Mouse (Mus musculus): ENCODE results near the gene Paqr7. TPM values are rescaled to one million over a fixed set of nuclear protein-coding genes. Genes with fewer than 3 reads are reported as not detected.

Paqr7 gene
- polyA plus RNA-seq, 1 experiment from 2014 or later: 2.2 TPM

DNA sequence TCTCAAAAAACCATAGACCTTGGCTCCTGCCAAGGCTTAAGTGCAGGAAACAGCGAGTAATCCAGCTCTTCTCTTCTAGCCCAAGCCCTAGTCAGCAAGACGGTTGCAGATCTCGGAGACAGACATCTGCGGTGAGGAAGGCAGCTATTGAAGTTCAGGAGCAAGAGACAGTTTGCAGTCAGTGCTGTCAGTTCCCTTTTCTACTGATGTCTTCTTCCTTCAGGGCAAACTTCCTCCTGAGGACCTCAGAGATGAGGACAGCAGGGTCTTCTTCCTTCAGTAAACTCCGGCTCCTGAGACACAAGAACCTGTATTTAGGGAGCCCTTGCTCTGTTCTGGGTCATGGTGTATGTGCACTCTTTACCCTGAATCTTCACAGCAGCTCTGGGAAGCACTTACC, 29.7 kb downstream of the Paqr7 start:
- Histone ChIP-seq H3K4me1 (ENCODE audit: control insufficient read depth, insufficient read depth, low read length) (no peaks in the 10 kb centered on the region), H3K36me3 (ENCODE audit: control insufficient read depth, insufficient read depth, low read length) (peaks cover 18% of the 10 kb centered on the region), H3K4me2 (ENCODE audit: low read depth) (no peak overlapping the region), H3K4me3 (ENCODE audit: low read depth, low read length) (no peak overlapping the region), H3K27me3 (ENCODE audit: control insufficient read depth, insufficient read depth, low read length) (no peaks in the 10 kb centered on the region), H3K27ac (ENCODE audit: low read depth, low read length) (no peak overlapping the region), H3K9me3 (ENCODE audit: control insufficient read depth, low read length) (no peaks in the 10 kb centered on the region), H3K9ac (ENCODE audit: low read length) (no peak overlapping the region)
- no peak for DNase-seq (ENCODE audit: low spot score)
- ATAC-seq (ENCODE audit: insufficient read depth, low FRiP score, low TSS enrichment): no peak
- WGBS: 89% methylated on average over 5 of the region's 5 CpGs

DNA sequence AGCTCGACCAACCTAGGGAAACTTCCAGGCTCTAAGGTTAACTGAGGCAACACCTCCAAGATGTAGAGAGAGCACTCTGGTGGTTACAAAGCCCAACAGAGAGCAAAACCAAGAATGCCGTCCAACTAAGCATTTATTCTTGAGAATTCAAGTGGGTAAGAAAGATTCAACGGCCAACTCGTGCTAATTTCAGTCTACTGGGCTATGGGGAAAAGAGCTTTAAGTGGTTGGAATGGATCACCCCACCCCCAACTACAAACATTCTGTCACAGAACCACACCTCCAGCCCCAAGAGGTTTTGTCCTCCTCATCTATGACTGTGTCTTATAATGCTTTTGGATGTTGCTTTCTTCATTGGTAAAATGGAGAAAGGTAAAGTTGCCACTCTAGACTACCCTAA, 36.4 kb downstream of the Paqr7 start:
- WGBS: 90% methylated on average over 4 of the region's 4 CpGs
- no peak overlapping the region for H3K4me3 ChIP-seq (ENCODE audit: low read depth, low read length)
- H3K27me3 ChIP-seq (ENCODE audit: control insufficient read depth, insufficient read depth, low read length): no peaks in the 10 kb centered on the region
- no peak overlapping the region for H3K4me2 ChIP-seq (ENCODE audit: low read depth)
- no peak overlapping the region for H3K27ac ChIP-seq (ENCODE audit: low read depth, low read length)
- no peak for ATAC-seq (ENCODE audit: insufficient read depth, low FRiP score, low TSS enrichment)
- no peak for DNase-seq (ENCODE audit: low spot score)
- H3K9ac ChIP-seq (ENCODE audit: low read length): no peak overlapping the region
- no peaks in the 10 kb centered on the region for H3K9me3 ChIP-seq (ENCODE audit: control insufficient read depth, low read length)
- H3K4me1 ChIP-seq (ENCODE audit: control insufficient read depth, insufficient read depth, low read length): peaks cover 9% of the 10 kb centered on the region
- H3K36me3 ChIP-seq (ENCODE audit: control insufficient read depth, insufficient read depth, low read length): peaks cover 9% of the 10 kb centered on the region

DNA sequence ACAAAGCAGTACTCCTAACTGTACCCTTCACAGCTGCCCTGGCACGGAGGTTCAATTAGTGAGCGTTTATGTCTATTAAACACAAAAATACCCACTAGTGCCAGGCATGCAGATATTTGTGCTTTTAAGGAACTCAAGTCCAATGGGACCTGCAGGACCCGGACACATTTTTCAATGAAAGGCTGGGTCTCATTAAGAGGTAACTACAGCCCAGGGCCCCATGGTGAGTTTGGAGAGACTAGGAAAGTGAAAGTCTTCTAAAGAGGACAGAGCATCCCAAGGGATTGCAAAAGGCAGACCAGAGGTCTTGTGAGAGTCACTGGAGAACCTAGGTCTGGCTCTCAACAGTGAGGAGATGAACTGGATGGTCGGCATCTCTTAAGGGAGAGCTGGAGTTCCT, 36.9 kb downstream of the Paqr7 start:
- no peak overlapping the region for H3K9ac ChIP-seq (ENCODE audit: low read length)
- no peak for ATAC-seq (ENCODE audit: insufficient read depth, low FRiP score, low TSS enrichment)

DNA sequence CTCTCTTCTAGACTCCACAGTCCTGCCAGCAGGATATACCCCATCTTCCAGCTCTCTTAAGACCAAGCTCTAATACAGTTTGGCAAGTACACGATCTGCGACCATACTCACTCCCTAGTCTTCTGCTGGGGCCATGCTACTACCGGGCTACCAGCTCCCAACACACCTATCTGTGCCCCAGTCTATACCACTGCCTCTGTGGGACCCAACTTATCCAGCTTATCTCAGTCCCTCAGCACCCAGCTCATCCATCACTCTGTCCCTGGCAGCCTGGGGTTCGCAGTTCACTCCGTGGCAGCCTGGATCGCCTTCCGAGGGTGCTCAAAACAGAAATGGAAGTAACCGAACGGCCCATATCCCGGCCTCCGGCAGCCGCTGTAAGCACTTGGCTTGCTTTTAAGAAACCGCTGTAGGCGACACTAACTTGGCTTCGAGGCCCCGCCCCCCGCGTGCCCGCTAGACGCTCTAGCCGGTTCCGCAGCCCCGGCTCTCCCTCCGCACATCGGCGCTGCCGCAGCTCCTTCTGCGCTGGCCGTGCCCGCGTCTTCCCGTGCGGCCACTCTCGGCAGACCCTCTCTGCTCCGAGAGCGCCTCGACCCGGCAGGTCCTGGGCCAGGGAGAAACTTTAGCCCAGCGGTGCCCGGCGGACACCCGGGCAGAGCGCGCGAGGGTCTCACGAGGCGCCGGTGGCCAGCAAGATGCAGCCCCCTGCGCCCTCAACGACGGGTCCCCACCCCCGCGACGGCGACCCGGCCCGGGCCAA, 37.8 kb downstream of the Paqr7 start:
- 1% methylated on average over 57 of the region's 57 CpGs for WGBS

More for the DNA sequence above, 36.9 kb downstream of the Paqr7 start:
- Histone ChIP-seq H3K4me1 (ENCODE audit: control insufficient read depth, insufficient read depth, low read length) (peaks cover 9% of the 10 kb centered on the region), H3K27me3 (ENCODE audit: control insufficient read depth, insufficient read depth, low read length) (no peaks in the 10 kb centered on the region), H3K4me2 (ENCODE audit: low read depth) (no peak overlapping the region), H3K4me3 (ENCODE audit: low read depth, low read length) (no peak overlapping the region), H3K36me3 (ENCODE audit: control insufficient read depth, insufficient read depth, low read length) (peaks cover 9% of the 10 kb centered on the region), H3K27ac (ENCODE audit: low read depth, low read length) (no peak overlapping the region), H3K9me3 (ENCODE audit: control insufficient read depth, low read length) (no peaks in the 10 kb centered on the region)
- WGBS: 83% methylated on average over 4 of the region's 4 CpGs
- no peak for DNase-seq (ENCODE audit: low spot score)

DNA sequence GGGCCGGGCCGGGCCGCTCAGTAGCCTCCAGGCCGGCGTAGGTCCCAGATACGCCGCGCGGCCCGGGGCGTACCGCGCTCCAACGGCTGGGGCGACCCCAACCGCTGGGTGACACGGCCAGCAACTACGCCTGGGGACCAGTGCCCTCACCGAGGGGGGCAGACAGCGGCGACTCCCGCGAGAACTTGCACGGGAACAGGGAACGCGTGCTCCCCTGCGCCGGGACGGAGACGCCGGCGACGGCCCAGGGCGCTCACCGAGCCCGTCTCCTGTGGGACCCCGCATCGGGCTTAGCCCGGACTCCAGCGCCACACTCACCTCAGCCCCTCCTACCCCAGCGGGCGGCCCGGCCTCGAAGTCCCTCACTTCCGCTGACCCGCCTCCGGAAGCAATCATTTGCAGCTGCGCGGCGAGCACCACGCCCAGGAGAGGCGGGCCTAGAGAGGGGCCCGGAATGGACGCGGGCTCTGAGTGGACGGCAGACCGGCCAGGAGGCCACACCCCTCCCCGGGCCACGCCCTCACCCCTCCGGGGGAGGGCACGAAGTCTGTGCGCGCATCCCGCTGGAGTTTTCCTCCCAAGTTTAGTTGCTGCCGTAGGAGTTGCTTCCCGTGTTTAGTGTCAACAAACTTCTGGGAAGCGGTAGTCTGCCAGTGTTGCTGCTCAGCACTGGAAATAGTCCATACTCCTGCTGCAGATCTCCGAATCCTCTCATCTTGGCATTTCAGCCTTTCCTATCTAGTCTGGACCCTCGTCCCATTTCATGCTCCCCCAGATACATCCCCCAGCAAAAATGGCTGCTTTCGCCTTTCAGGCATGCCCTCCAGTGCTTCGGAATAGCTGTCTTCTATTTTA, 38.7 kb downstream of the Paqr7 start, which contains the start of gene Mtfr1l:
Mtfr1l (minus strand) TSS at position 456 of the 855 bp plus-strand sequence.
- Histone ChIP-seq H3K27me3 (ENCODE audit: control insufficient read depth, insufficient read depth, low read length) (no peaks in the 10 kb centered on the region), H3K27ac (ENCODE audit: low read depth, low read length) (peak within 1 kb of the TSS; percentile 70; the same call in 1 of the 2 replicates), H3K36me3 (ENCODE audit: control insufficient read depth, insufficient read depth, low read length) (peaks cover 11% of the 10 kb centered on the region), H3K4me3 (ENCODE audit: low read depth, low read length) (peak within 1 kb of the TSS; percentile 91), H3K9ac (ENCODE audit: low read length) (peak within 1 kb of the TSS; percentile 80), H3K4me1 (ENCODE audit: control insufficient read depth, insufficient read depth, low read length) (peaks cover 9% of the 10 kb centered on the region), H3K9me3 (ENCODE audit: control insufficient read depth, low read length) (no peaks in the 10 kb centered on the region), H3K4me2 (ENCODE audit: low read depth) (peak within 1 kb of the TSS; percentile 97)
- ATAC-seq (ENCODE audit: insufficient read depth, low FRiP score, low TSS enrichment): peak; percentile 96
- under 1% methylated on average over 71 of the region's 71 CpGs for WGBS
- peak; percentile 97 for DNase-seq (ENCODE audit: low spot score)

More for the DNA sequence above, 37.8 kb downstream of the Paqr7 start:
- H3K4me1 ChIP-seq (ENCODE audit: control insufficient read depth, insufficient read depth, low read length): peaks cover 9% of the 10 kb centered on the region
- H3K27ac ChIP-seq (ENCODE audit: low read depth, low read length): peak overlapping the region; percentile 70; the same call in 1 of the 2 replicates
- ATAC-seq (ENCODE audit: insufficient read depth, low FRiP score, low TSS enrichment) (no peak), DNase-seq (ENCODE audit: low spot score) (peak; percentile 67)
- H3K27me3 ChIP-seq (ENCODE audit: control insufficient read depth, insufficient read depth, low read length): no peaks in the 10 kb centered on the region
- H3K36me3 ChIP-seq (ENCODE audit: control insufficient read depth, insufficient read depth, low read length): peaks cover 10% of the 10 kb centered on the region
- H3K4me3 ChIP-seq (ENCODE audit: low read depth, low read length): peak overlapping the region; percentile 91
- peak overlapping the region; percentile 97 for H3K4me2 ChIP-seq (ENCODE audit: low read depth)
- H3K9me3 ChIP-seq (ENCODE audit: control insufficient read depth, low read length): no peaks in the 10 kb centered on the region
- peak overlapping the region; percentile 80 for H3K9ac ChIP-seq (ENCODE audit: low read length)

DNA sequence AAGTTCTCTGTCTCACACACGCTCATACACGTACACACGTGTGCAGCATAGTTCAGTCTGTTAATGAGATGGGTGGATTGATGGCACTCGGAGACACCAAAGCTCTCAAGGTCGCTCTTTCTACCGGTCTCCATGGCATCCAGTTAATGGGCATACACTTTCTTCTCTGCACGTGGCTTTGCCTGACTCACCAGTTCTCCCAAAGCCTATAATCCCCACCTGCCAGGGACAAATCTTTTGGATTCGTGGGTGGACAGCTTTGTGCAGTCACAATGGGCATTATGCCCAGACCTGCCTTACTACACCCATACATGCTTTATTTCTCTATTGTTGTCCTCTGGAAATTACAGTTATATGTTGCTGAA, 39.3 kb downstream of the Paqr7 start:
- DNase-seq (ENCODE audit: low spot score) (no peak), ATAC-seq (ENCODE audit: insufficient read depth, low FRiP score, low TSS enrichment) (peak; percentile 51)
- peak overlapping the region; percentile 91 for H3K4me3 ChIP-seq (ENCODE audit: low read depth, low read length)
- H3K36me3 ChIP-seq (ENCODE audit: control insufficient read depth, insufficient read depth, low read length): peaks cover 7% of the 10 kb centered on the region; the same call in 1 of the 2 replicates
- no peaks in the 10 kb centered on the region for H3K27me3 ChIP-seq (ENCODE audit: control insufficient read depth, insufficient read depth, low read length)
- H3K4me2 ChIP-seq (ENCODE audit: low read depth): peak overlapping the region; percentile 97
- H3K9me3 ChIP-seq (ENCODE audit: control insufficient read depth, low read length): no peaks in the 10 kb centered on the region
- peak overlapping the region; percentile 54 for H3K9ac ChIP-seq (ENCODE audit: low read length)
- peaks cover 9% of the 10 kb centered on the region for H3K4me1 ChIP-seq (ENCODE audit: control insufficient read depth, insufficient read depth, low read length)
- WGBS: 23% methylated on average over 8 of the region's 8 CpGs
- no peak overlapping the region for H3K27ac ChIP-seq (ENCODE audit: low read depth, low read length)

DNA sequence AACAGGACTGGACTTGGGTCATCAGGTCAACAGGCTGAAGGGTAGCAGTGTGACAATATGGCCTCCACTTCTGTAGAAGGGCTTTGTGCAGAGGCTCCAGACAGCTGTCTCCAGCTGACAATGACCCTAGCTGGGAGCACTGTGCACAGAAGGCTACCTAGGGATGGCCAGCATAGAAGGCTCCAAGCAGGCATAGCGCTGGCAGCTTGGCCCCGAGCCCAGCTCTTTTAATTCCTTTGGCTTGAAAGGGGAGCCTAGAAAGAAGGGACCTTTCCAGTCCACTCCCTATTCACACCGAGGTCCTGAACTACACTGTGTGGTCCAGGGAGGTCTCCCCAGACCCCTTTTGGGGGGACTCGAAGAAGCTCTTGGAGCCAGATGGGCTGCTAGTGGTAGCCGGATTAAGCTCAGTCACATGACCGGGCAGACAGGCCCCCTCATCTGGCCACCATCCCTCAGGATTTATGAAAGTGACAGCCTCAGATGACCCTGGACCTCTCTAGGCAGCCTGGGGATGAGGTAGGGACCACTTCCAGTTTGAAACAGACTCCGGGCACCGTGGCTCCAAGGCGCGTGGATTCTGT, 42.6 kb downstream of the Paqr7 start:
- no peak for ATAC-seq (ENCODE audit: insufficient read depth, low FRiP score, low TSS enrichment)
- DNase-seq (ENCODE audit: low spot score): no peak
- no peaks in the 10 kb centered on the region for H3K27me3 ChIP-seq (ENCODE audit: control insufficient read depth, insufficient read depth, low read length)
- H3K27ac ChIP-seq (ENCODE audit: low read depth, low read length): no peak overlapping the region
- H3K36me3 ChIP-seq (ENCODE audit: control insufficient read depth, insufficient read depth, low read length): peaks cover 7% of the 10 kb centered on the region
- no peaks in the 10 kb centered on the region for H3K9me3 ChIP-seq (ENCODE audit: control insufficient read depth, low read length)
- H3K4me3 ChIP-seq (ENCODE audit: low read depth, low read length): no peak overlapping the region
- peaks cover 6% of the 10 kb centered on the region for H3K4me1 ChIP-seq (ENCODE audit: control insufficient read depth, insufficient read depth, low read length)
- no peak overlapping the region for H3K9ac ChIP-seq (ENCODE audit: low read length)
- WGBS: 93% methylated on average over 10 of the region's 10 CpGs
- no peak overlapping the region for H3K4me2 ChIP-seq (ENCODE audit: low read depth)

DNA sequence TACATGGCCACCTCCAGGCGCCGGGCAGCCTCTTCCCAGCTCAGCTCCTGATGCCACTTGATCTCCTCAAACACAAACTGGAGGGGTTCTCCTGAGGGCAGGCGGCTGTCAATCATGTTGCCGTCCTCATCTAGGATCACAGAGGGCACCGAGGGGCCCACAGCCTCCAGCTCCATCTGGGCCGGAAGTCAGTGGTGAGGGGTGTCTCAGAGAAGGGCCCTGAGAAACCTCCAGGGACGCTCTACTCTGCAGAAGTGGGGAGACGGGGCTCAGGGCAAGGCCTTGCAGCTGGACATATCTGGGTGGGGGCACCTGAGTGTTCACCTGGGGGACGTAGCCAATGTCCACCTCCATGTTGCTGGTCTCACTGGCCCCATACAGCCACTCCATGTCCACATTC, 46.2 kb downstream of the Paqr7 start:
- Histone ChIP-seq H3K36me3 (ENCODE audit: control insufficient read depth, insufficient read depth, low read length) (peaks cover 17% of the 10 kb centered on the region), H3K4me3 (ENCODE audit: low read depth, low read length) (no peak overlapping the region), H3K4me2 (ENCODE audit: low read depth) (no peak overlapping the region), H3K9ac (ENCODE audit: low read length) (no peak overlapping the region), H3K27me3 (ENCODE audit: control insufficient read depth, insufficient read depth, low read length) (no peaks in the 10 kb centered on the region), H3K9me3 (ENCODE audit: control insufficient read depth, low read length) (no peaks in the 10 kb centered on the region), H3K4me1 (ENCODE audit: control insufficient read depth, insufficient read depth, low read length) (no peaks in the 10 kb centered on the region), H3K27ac (ENCODE audit: low read depth, low read length) (no peak overlapping the region)
- 90% methylated on average over 9 of the region's 9 CpGs for WGBS
- ATAC-seq (ENCODE audit: insufficient read depth, low FRiP score, low TSS enrichment) (no peak), DNase-seq (ENCODE audit: low spot score) (no peak)
